Mouse (Mus musculus) olfactory bulb, adult 2 months (tissue): ENCODE measurements around the gene Hexim1.

ENCODE experiments used
- CTCF ChIP-seq: fragments of 200-500 bp; IDR thresholded peaks from 2 replicates; pipeline ENCODE4 v1.5.1; 2012; ENCODE audit warnings: low read depth, mild to moderate bottlenecking, low read length, moderate library complexity; ENCODE audit not compliant: insufficient read depth
- POLR2A ChIP-seq: fragments of 200-500 bp; IDR thresholded peaks from 2 replicates; pipeline ENCODE4 v1.6.1; 2012; ENCODE audit warnings: mild to moderate bottlenecking, low read depth, low read length, moderate library complexity; ENCODE audit not compliant: insufficient read depth

GRCm38 (mm10) chr11:103120315-103120714 lies 4.3 kb downstream of the Hexim1 start:
- TF ChIP-seq CTCF (no peak), POLR2A (no peak)
